Mouse (Mus musculus): ENCODE data around the gene Fpr-rs6.

Gene Fpr-rs6

DNA sequence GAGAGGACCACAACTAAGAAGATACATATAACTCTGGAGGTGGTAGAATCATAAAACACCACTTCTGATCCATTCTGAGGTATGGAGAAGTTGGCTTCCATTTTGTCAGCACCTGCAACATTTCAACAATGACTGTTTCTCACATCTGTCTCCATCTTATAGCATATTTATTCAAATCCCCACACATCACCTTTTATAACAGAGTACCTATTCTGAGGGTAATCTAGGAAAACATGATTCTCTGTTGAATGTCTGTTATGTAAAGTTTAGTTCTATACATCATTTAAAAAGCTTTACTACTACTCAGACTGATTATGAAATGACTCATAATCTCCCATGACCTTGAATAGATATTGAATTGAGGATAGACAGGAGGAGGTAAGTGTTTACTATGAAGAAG lies at the start of gene Fpr-rs6:
Gene Fpr-rs6 (minus strand): TSS at position 101 of the 400 bp plus-strand sequence.
- no peak for DNase-seq
